Mouse (Mus musculus) heart, adult 2 months (tissue): Measurements from ENCODE around the gene Gm20388.
A peak's percentile ranks its signal among the peaks of the same experiment; 100 is the strongest.

Experiments used
- CTCF ChIP-seq: fragments of 200-600 bp; IDR thresholded peaks from 2 replicates; pipeline ENCODE4 v1.8.1; 2022; ENCODE audit warnings: antibody characterized with exemption, mild to moderate bottlenecking, moderate library complexity
- EP300 ChIP-seq: fragments of 200-500 bp; IDR thresholded peaks from 2 replicates; pipeline ENCODE4 v1.6.1; 2011; ENCODE audit warnings: low read depth, low read length, control low read depth; ENCODE audit not compliant: insufficient read depth
- POLR2A ChIP-seq: fragments of 200-500 bp; IDR thresholded peaks from 2 replicates; pipeline ENCODE4 v1.6.1; 2011; ENCODE audit warnings: mild to moderate bottlenecking, low read depth, low read length, control low read depth; ENCODE audit not compliant: insufficient read depth

GRCm38 (mm10) chr8:120585521-120585920, 674.9 kb downstream of the Gm20388 start:
- TF ChIP-seq CTCF = no peak
- TF ChIP-seq POLR2A = no peak
- TF ChIP-seq EP300 = peak; percentile 76
